9 mouse cellular contexts compared by ENCODE assay signal in the genomic region with DNA sequence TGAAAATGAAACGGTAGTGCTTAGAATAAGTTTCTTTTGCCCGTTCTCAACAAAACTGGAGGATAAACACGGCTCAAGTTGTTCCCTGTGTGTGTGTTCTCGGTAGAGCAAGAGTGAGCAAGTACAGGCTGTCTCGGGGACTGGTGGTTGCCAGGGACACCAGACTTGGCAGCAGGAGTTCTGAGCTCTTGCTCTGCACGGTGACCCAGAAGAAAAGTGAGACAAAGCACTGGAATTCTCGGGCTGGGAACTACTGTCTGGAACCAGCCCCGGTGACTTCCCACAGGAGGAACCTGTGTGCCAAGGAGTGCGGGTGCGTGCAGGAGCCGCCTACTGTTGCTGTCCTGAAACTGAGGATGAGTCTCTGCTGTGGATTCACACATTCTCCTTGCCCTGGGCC.
DNase-seq lines count a peak whose midpoint lies in the region; ATAC-seq and TF ChIP-seq lines count a peak whose summit lies in the region.
"Had no signal": no experiment of that assay in that cellular context is flagged by ENCODE, and none has a peak within 500 bp of the region (broad histone marks: within the 10 kb centered on the region; RNA-seq: fewer than 3 reads in every experiment).

No protein-coding gene starts in this region.

- no peaks in the 10 kb centered on the region for H3K36me3 ChIP-seq in hindbrain, postnatal 0 days (ENCODE audit: insufficient read depth, low read length)
- no peaks in the 10 kb centered on the region for H3K36me3 ChIP-seq in thymus, adult 2 months (ENCODE audit: control insufficient read depth, insufficient read depth, low read length)

- WGBS in hindbrain, postnatal 0 days = 15% methylated on average over 11 of the region's 11 CpGs
- WGBS in thymus, adult 2 months = 88% methylated on average over 11 of the region's 11 CpGs

- no peak overlapping the region for H3K9ac ChIP-seq in hindbrain, postnatal 0 days (replicated peaks; ENCODE audit: low read length)
- H3K9ac ChIP-seq: liver, embryonic 14.5 days had no signal

- DNase-seq in cerebellum, adult 18-20 months = peak; percentile 8 to 15
- peak; percentile 14 to 26 for DNase-seq in right cerebral cortex, adult 2 months (ENCODE audit: low spot score in 2 of 2)
- no peak for DNase-seq in right cerebral cortex, postnatal 14 days
- peak; percentile 78 for DNase-seq in hindbrain, postnatal 0 days (ENCODE audit: low spot score)
- DNase-seq in left cerebral cortex, postnatal 4 days = peak; percentile 38
- no peak for DNase-seq in thymus, adult 2 months
- no peak for DNase-seq in spleen, postnatal 36 days (ENCODE audit: low spot score in 2 of 2)

- intact Hi-C loops in left cerebral cortex, postnatal 4 days (cut with DNase I) = no loop called here

- TF ChIP-seq CTCF in hindbrain, postnatal 0 days (IDR thresholded peaks at IDR 0.05; ENCODE audit: low read depth) = no peak
- TF ChIP-seq CTCF in thymus, adult 2 months (IDR thresholded peaks at IDR 0.05; ENCODE audit: borderline replicate concordance, control insufficient read depth, extremely low read depth, insufficient read depth, low read length, poor library complexity) = no peak

- no peak for TF ChIP-seq POLR2A in thymus, adult 2 months (IDR thresholded peaks at IDR 0.05; ENCODE audit: control insufficient read depth, extremely low read depth, insufficient read depth, low read length, poor library complexity)

- no peaks in the 10 kb centered on the region for H3K27me3 ChIP-seq in hindbrain, postnatal 0 days (ENCODE audit: insufficient read depth, low read length)
- H3K27me3 ChIP-seq in thymus, adult 2 months (ENCODE audit: control insufficient read depth, insufficient read depth, low read length) = no peaks in the 10 kb centered on the region

- H3K4me3 ChIP-seq in hindbrain, postnatal 0 days (ENCODE audit: low read length) = no peak overlapping the region
- H3K4me3 ChIP-seq in thymus, adult 2 months (ENCODE audit: control insufficient read depth, insufficient read depth, low read length) = no peak overlapping the region

- no peak overlapping the region for H3K4me2 ChIP-seq in hindbrain, postnatal 0 days (ENCODE audit: low read depth, low read length)

- ATAC-seq in cerebellum, adult (ENCODE audit: insufficient number of reproducible peaks, low FRiP score, low TSS enrichment) = no peak
- peak; percentile 86 for ATAC-seq in hindbrain, postnatal 0 days

- no peaks in the 10 kb centered on the region for H3K9me3 ChIP-seq in hindbrain, postnatal 0 days (ENCODE audit: low read length)

- peaks cover 14% of the 10 kb centered on the region for H3K4me1 ChIP-seq in hindbrain, postnatal 0 days (ENCODE audit: insufficient read depth, low read length)
- H3K4me1 ChIP-seq in thymus, adult 2 months (replicated peaks; ENCODE audit: control insufficient read depth, insufficient read depth, low read length) = no peaks in the 10 kb centered on the region

- 0 out of 2 replicates have a peak overlapping the region, but pooled peaks have one; percentile 4 for H3K27ac ChIP-seq in hindbrain, postnatal 0 days
- H3K27ac ChIP-seq in thymus, adult 2 months (ENCODE audit: control insufficient read depth, insufficient read depth, low read length) = no peak overlapping the region
- H3K27ac ChIP-seq: liver, embryonic 14.5 days had no signal

Comparison
In these comparisons a context has a peak if more than half of its experiments do, and no peak if none do; other contexts are left out.
1. DNase-seq: peak in cerebellum, adult 18-20 months (2 of 2), right cerebral cortex, adult 2 months (2 of 2), hindbrain, postnatal 0 days (single experiment) and left cerebral cortex, postnatal 4 days (single experiment); none in right cerebral cortex, postnatal 14 days (single experiment), thymus, adult 2 months (single experiment) and spleen, postnatal 36 days (0 of 2).